Mouse (Mus musculus) spleen, adult 2 months (tissue): Measurements from ENCODE around the gene Hist1h4h. TPM values are rescaled to one million over a fixed set of nuclear protein-coding genes. Genes with fewer than 3 reads are reported as not detected.

Source experiments
- DNase-seq, 2 experiments: peaks; one replicate each; pipeline versions ENCODE4 v3.0.0 to v3.0.0-alpha.2; 2012 to 2021; ENCODE audit warnings: low spot score in 2 of 2, low read depth in 1 of 2
- H3K27ac ChIP-seq: fragments of 200-500 bp; 2 replicates; pipeline ENCODE4 v1.5.1; 2012; ENCODE audit warnings: low read length, inconsistent platforms; ENCODE audit not compliant: insufficient read depth
- H3K27me3 ChIP-seq: fragments of 200-500 bp; 2 replicates; pipeline ENCODE4 v1.6.1; 2012; ENCODE audit warnings: mild to moderate bottlenecking, moderate library complexity, low read length, inconsistent platforms; ENCODE audit not compliant: control insufficient read depth, insufficient read depth
- H3K36me3 ChIP-seq: fragments of 200-500 bp; 2 replicates; pipeline ENCODE4 v1.6.1; 2012; ENCODE audit warnings: mild to moderate bottlenecking, low read length, inconsistent platforms; ENCODE audit not compliant: control insufficient read depth, insufficient read depth
- H3K4me1 ChIP-seq: fragments of 200-500 bp; 2 replicates; pipeline ENCODE4 v1.6.1; 2011; ENCODE audit warnings: inconsistent platforms; ENCODE audit not compliant: control insufficient read depth, insufficient read depth, insufficient read length
- H3K4me3 ChIP-seq: fragments of 200-500 bp; 2 replicates; pipeline ENCODE4 v1.5.1; 2011; ENCODE audit warnings: mild to moderate bottlenecking, inconsistent platforms; ENCODE audit not compliant: insufficient read depth, insufficient read length; ENCODE audit errors: extremely low read depth
- CTCF ChIP-seq: fragments of 200-500 bp; IDR thresholded peaks from 2 replicates; pipeline ENCODE4 v1.5.1; 2011; ENCODE audit warnings: mild to moderate bottlenecking, inconsistent platforms; ENCODE audit not compliant: insufficient read depth, insufficient read length, insufficient replicate concordance; ENCODE audit errors: extremely low read depth
- POLR2A ChIP-seq: fragments of 200-500 bp; IDR thresholded peaks from 2 replicates; pipeline ENCODE4 v1.6.1; 2011; ENCODE audit warnings: low read depth, low read length, inconsistent platforms
- WGBS: fragments of 180-500 bp; shearing (Covaris S2); methylation state at CpG from one replicate; pipeline ENCODE4 v1.1.7; 2018; 5-methylcytosine and 5-hydroxymethylcytosine counted together
- polyA plus RNA-seq: library from polyadenylated mRNA; depleted of rRNA; stranded (reverse); fragments of >200 nt; gene quantifications from 2 replicates; pipeline ENCODE4 v1.2.3, GENCODE M21; 2012

Hist1h4h gene
- polyA plus RNA-seq, 1 experiment: 26.5 TPM

- 97% methylated on average over 1 of the region's 1 CpGs for WGBS
- DNase-seq: no peak
- H3K4me3 ChIP-seq: no peak overlapping the region
- H3K4me1 ChIP-seq: no peaks in the 10 kb centered on the region
- H3K27ac ChIP-seq: no peak overlapping the region
- no peaks in the 10 kb centered on the region for H3K36me3 ChIP-seq
- no peaks in the 10 kb centered on the region for H3K27me3 ChIP-seq
- TF ChIP-seq CTCF (no peak), POLR2A (no peak)
Observed at GRCm38 (mm10) chr13:23513517-23513916, 17.3 kb upstream of the Hist1h4h start.

- TF ChIP-seq CTCF (no peak), POLR2A (no peak)
- WGBS: 86% methylated on average over 5 of the region's 5 CpGs
- Histone ChIP-seq H3K27me3 (no peaks in the 10 kb centered on the region), H3K4me1 (no peaks in the 10 kb centered on the region), H3K36me3 (no peaks in the 10 kb centered on the region), H3K27ac (no peak overlapping the region), H3K4me3 (no peak overlapping the region)
- DNase-seq: no peak
Observed at GRCm38 (mm10) chr13:23515281-23515680, 15.6 kb upstream of the Hist1h4h start.

- Histone ChIP-seq H3K36me3 (no peaks in the 10 kb centered on the region), H3K27ac (no peak overlapping the region), H3K4me1 (no peaks in the 10 kb centered on the region), H3K27me3 (no peaks in the 10 kb centered on the region), H3K4me3 (no peak overlapping the region)
- DNase-seq: no peak
- no peak for TF ChIP-seq POLR2A
- 72% methylated on average over 15 of the region's 15 CpGs for WGBS
Observed at GRCm38 (mm10) chr13:23515826-23516620, 14.8 kb upstream of the Hist1h4h start.

- TF ChIP-seq POLR2A (no peak), CTCF (no peak)
- DNase-seq: peak; percentile 64 to 65
- no peaks in the 10 kb centered on the region for H3K36me3 ChIP-seq
- H3K27me3 ChIP-seq: no peaks in the 10 kb centered on the region
- no peaks in the 10 kb centered on the region for H3K4me1 ChIP-seq
- H3K4me3 ChIP-seq: peak overlapping the region; percentile 66
- no peak overlapping the region for H3K27ac ChIP-seq
- WGBS: under 1% methylated on average over 19 of the region's 19 CpGs
Observed at GRCm38 (mm10) chr13:23516822-23517602, 13.8 kb upstream of the Hist1h4h start.

GRCm38 (mm10) chr13:23517603-23518294 is 13.1 kb upstream of the Hist1h4h start:
- H3K4me3 ChIP-seq: peak overlapping the region; percentile 66
- no peaks in the 10 kb centered on the region for H3K4me1 ChIP-seq
- TF ChIP-seq POLR2A (no peak), CTCF (no peak)
- H3K36me3 ChIP-seq: no peaks in the 10 kb centered on the region
- no peak overlapping the region for H3K27ac ChIP-seq
- under 1% methylated on average over 27 of the region's 27 CpGs for WGBS
- no peaks in the 10 kb centered on the region for H3K27me3 ChIP-seq
- peak; percentile 71 to 77 for DNase-seq

GRCm38 (mm10) chr13:23518295-23518603 is 12.6 kb upstream of the Hist1h4h start:
- no peaks in the 10 kb centered on the region for H3K27me3 ChIP-seq
- H3K4me3 ChIP-seq: peak overlapping the region; percentile 44; the same call in 1 of the 2 replicates
- under 1% methylated on average over 6 of the region's 6 CpGs for WGBS

GRCm38 (mm10) chr13:23518885-23519284 is 12.0 kb upstream of the Hist1h4h start:
- no peaks in the 10 kb centered on the region for H3K27me3 ChIP-seq
- H3K4me3 ChIP-seq: no peak overlapping the region
- WGBS: under 1% methylated on average over 6 of the region's 6 CpGs
- no peaks in the 10 kb centered on the region for H3K4me1 ChIP-seq
- no peak overlapping the region for H3K27ac ChIP-seq
- H3K36me3 ChIP-seq: no peaks in the 10 kb centered on the region
- DNase-seq: peak; percentile 66 to 69
- TF ChIP-seq POLR2A (no peak), CTCF (no peak)

More at GRCm38 (mm10) chr13:23518295-23518603, 12.6 kb upstream of the Hist1h4h start:
- Histone ChIP-seq H3K27ac (no peak overlapping the region), H3K4me1 (no peaks in the 10 kb centered on the region), H3K36me3 (no peaks in the 10 kb centered on the region)
- TF ChIP-seq POLR2A (no peak), CTCF (no peak)
- no peak for DNase-seq
